Mouse (Mus musculus): ENCODE measurements around the gene Nceh1. TPM values are rescaled to one million over a fixed set of nuclear protein-coding genes. Genes with fewer than 3 reads are reported as not detected.

Nceh1 gene
- polyA plus RNA-seq (2012; rRNA removed; ENCODE audit: low replicate concordance): 6.0 and 32.4 TPM in 2 replicates

GRCm38 (mm10) chr3:27182733-27183600 lies at the start of gene Nceh1:
TSS of gene Nceh1 (plus strand) at chr3:27182965.

GRCm38 (mm10) chr3:27153701-27154209 lies 29.0 kb upstream of the Nceh1 start, which contains the start of gene Ect2:
TSS of gene Ect2 (minus strand) at chr3:27153878.

GRCm38 (mm10) chr3:27316559-27317287 lies 134.0 kb downstream of the Nceh1 start, which contains the start of gene Tnfsf10:
TSS of gene Tnfsf10 (plus strand) at chr3:27317028.

Other genes starting within 250 kb of the Nceh1 start
- gene Ect2, start 29.1 kb upstream of the Nceh1 start, polyA plus RNA-seq (2012; rRNA removed; ENCODE audit: low replicate concordance): 0.62 and 3.3 TPM in 2 replicates
- gene Tnfsf10, start 134.1 kb downstream of the Nceh1 start, polyA plus RNA-seq (2012; rRNA removed; ENCODE audit: low replicate concordance): 8.5 and 8.8 TPM in 2 replicates
- gene Ghsr, start 188.4 kb downstream of the Nceh1 start, polyA plus RNA-seq (2012; rRNA removed; ENCODE audit: low replicate concordance): not detected in 2 replicates

Data from subcutaneous adipose tissue, adult 2 months (tissue).